Comparison of ENCODE assay signal across 8 mouse cellular contexts in genomic region chr11:97432015-97432414, GRCm38 (mm10). TPM values are rescaled to one million over a fixed set of nuclear protein-coding genes. Genes with fewer than 3 reads are reported as not detected.
DNase-seq lines count a peak whose midpoint lies in the region; ATAC-seq and TF ChIP-seq lines count a peak whose summit lies in the region.

No protein-coding gene starts in this region.

- peak; percentile 99 for TF ChIP-seq CTCF in liver, postnatal 0 days (IDR thresholded peaks at IDR 0.05; ENCODE audit: low read depth)

- H3K36me3 ChIP-seq in heart, embryonic 12.5 days: 0 out of 2 replicates have a peak, but pooled peaks cover 7% of the 10 kb centered on the region
- no peaks in the 10 kb centered on the region for H3K36me3 ChIP-seq in liver, postnatal 0 days (replicated peaks; ENCODE audit: insufficient read depth, low read length)

- no peak for ATAC-seq in heart, embryonic 12.5 days (ENCODE audit: insufficient number of reproducible peaks, low FRiP score)
- no peak for ATAC-seq in liver, postnatal 0 days
- ATAC-seq in activated CD4-positive, CD25-positive, alpha-beta regulatory T cell, adult 4 months: no peak

- no peak overlapping the region for H3K4me2 ChIP-seq in heart, embryonic 12.5 days
- H3K4me2 ChIP-seq in liver, postnatal 0 days (ENCODE audit: low read depth, low read length): no peak overlapping the region

- DNase-seq in heart, adult 9 months (ENCODE audit: low spot score in 2 of 2): peak; percentile 52 to 63
- DNase-seq in A20 (ENCODE audit: low read depth, low spot score) (peak; percentile 72), ZHBTc4 (ENCODE audit: low read depth, low spot score) (peak; percentile 87)
- DNase-seq in embryo, embryonic 10.5 days (ENCODE audit: low spot score): peak; percentile 67
- DNase-seq in liver, postnatal 0 days: peak; percentile 86
- peak; percentile 64 to 80 for DNase-seq in spleen, postnatal 14 days (ENCODE audit: low spot score in 2 of 2)

- H3K27ac ChIP-seq in heart, embryonic 12.5 days (ENCODE audit: poor library complexity, severe bottlenecking): no peak overlapping the region
- no peak overlapping the region for H3K27ac ChIP-seq in liver, postnatal 0 days (ENCODE audit: low read depth)

- peaks cover 75% of the 10 kb centered on the region for H3K4me1 ChIP-seq in heart, embryonic 12.5 days (replicated peaks)
- H3K4me1 ChIP-seq in liver, postnatal 0 days (ENCODE audit: insufficient read depth): peaks cover 64% of the 10 kb centered on the region

- 13% methylated on average over 3 of the region's 3 CpGs for WGBS in heart, embryonic 12.5 days
- WGBS in liver, postnatal 0 days (ENCODE audit: insufficient replicate concordance): 16% methylated on average over 3 of the region's 3 CpGs

- no peak overlapping the region for H3K9ac ChIP-seq in heart, embryonic 12.5 days
- no peak overlapping the region for H3K9ac ChIP-seq in liver, postnatal 0 days (replicated peaks)

- no peaks in the 10 kb centered on the region for H3K27me3 ChIP-seq in heart, embryonic 12.5 days (replicated peaks)
- no peaks in the 10 kb centered on the region for H3K27me3 ChIP-seq in liver, postnatal 0 days (ENCODE audit: insufficient read depth, low read length)

- no peak for TF ChIP-seq EP300 in liver, postnatal 0 days (IDR thresholded peaks at IDR 0.05; ENCODE audit: low read depth)

- no peaks in the 10 kb centered on the region for H3K9me3 ChIP-seq in heart, embryonic 12.5 days (replicated peaks)
- no peaks in the 10 kb centered on the region for H3K9me3 ChIP-seq in liver, postnatal 0 days (ENCODE audit: low read length)

- no peak overlapping the region for H3K4me3 ChIP-seq in heart, embryonic 12.5 days
- H3K4me3 ChIP-seq in liver, postnatal 0 days (ENCODE audit: low read depth, low read length): no peak overlapping the region

RNA-seq across cellular contexts. Expression of gene Arhgap23, which starts 16.7 kb away (rescaled TPM):
- 12.4 and 12.5 TPM in 2 replicates for polyA plus RNA-seq in heart, embryonic 12.5 days (2016; fragmentation: Nextera tagmentation; extraction: Ambion mirVana)
- polyA plus RNA-seq in liver, postnatal 0 days (2015; fragmentation: Nextera tagmentation; extraction: Ambion mirVana): 5.6 and 5.7 TPM in 2 replicates
- polyA plus RNA-seq in activated CD4-positive, CD25-positive, alpha-beta regulatory T cell, adult 4 months (2017; shearing (Covaris generic)): not detected
